Mouse (Mus musculus) kidney, postnatal 25 days (tissue): ENCODE data around the gene Fhdc1.

Experiments
- DNase-seq, 2 experiments: peaks; one replicate each; pipeline ENCODE4 v3.0.0; 2021; ENCODE audit warnings: mixed read lengths in 2 of 2

The Fhdc1 gene

GRCm38 (mm10) chr3:84472955-84473354 lies 7.3 kb downstream of the Fhdc1 start:
- peak; percentile 39 to 49 for DNase-seq

GRCm38 (mm10) chr3:84472527-84472926 lies 7.7 kb downstream of the Fhdc1 start:
- DNase-seq, result no peak

- no peak for DNase-seq
Observed at GRCm38 (mm10) chr3:84471146-84471545, 9.1 kb downstream of the Fhdc1 start.

GRCm38 (mm10) chr3:84468111-84468453 lies 12.1 kb downstream of the Fhdc1 start:
- no peak for DNase-seq

- DNase-seq, result peak; percentile 72 to 77
Observed at GRCm38 (mm10) chr3:84467419-84468110, 12.7 kb downstream of the Fhdc1 start.

GRCm38 (mm10) chr3:84465822-84466500 lies 14.3 kb downstream of the Fhdc1 start:
- DNase-seq, result no peak

- no peak for DNase-seq
Observed at GRCm38 (mm10) chr3:84461687-84462086, 18.5 kb downstream of the Fhdc1 start.

GRCm38 (mm10) chr3:84460952-84461351 lies 19.3 kb downstream of the Fhdc1 start:
- DNase-seq, result peak; percentile 77 to 82

- DNase-seq, result no peak
Observed at GRCm38 (mm10) chr3:84460499-84460898, 19.7 kb downstream of the Fhdc1 start.

GRCm38 (mm10) chr3:84455733-84456417 lies 24.4 kb downstream of the Fhdc1 start:
- DNase-seq, result no peak

- no peak for DNase-seq
Observed at GRCm38 (mm10) chr3:84450651-84451050, 29.6 kb downstream of the Fhdc1 start.

- no peak for DNase-seq
Observed at GRCm38 (mm10) chr3:84449015-84449414, 31.2 kb downstream of the Fhdc1 start.

- no peak for DNase-seq
Observed at GRCm38 (mm10) chr3:84447803-84448202, 32.4 kb downstream of the Fhdc1 start.

GRCm38 (mm10) chr3:84445838-84446237 lies 34.4 kb downstream of the Fhdc1 start:
- DNase-seq, result no peak

- DNase-seq, result no peak
Observed at GRCm38 (mm10) chr3:84442890-84443289, 37.3 kb downstream of the Fhdc1 start.

GRCm38 (mm10) chr3:84439431-84440210 lies 40.6 kb downstream of the Fhdc1 start:
- DNase-seq, result no peak

GRCm38 (mm10) chr3:84438840-84439239 lies 41.4 kb downstream of the Fhdc1 start:
- no peak for DNase-seq

- DNase-seq, result peak; percentile 41 to 50
Observed at GRCm38 (mm10) chr3:84438118-84438517, 42.1 kb downstream of the Fhdc1 start.

- DNase-seq, result no peak
Observed at GRCm38 (mm10) chr3:84436947-84437346, 43.3 kb downstream of the Fhdc1 start.

GRCm38 (mm10) chr3:84435288-84436043 lies 44.8 kb downstream of the Fhdc1 start:
- peak; percentile 59 to 60 for DNase-seq

- no peak for DNase-seq
Observed at GRCm38 (mm10) chr3:84432797-84433445, 47.3 kb downstream of the Fhdc1 start.

GRCm38 (mm10) chr3:84431257-84431656 lies 49.0 kb downstream of the Fhdc1 start:
- DNase-seq, result no peak
